Mouse (Mus musculus): ENCODE results near the gene Cyp2d11.
"Not testable (repeated sequence)": the region's sequence is repeated elsewhere in the genome, so short reads cannot be mapped to it uniquely, and the experiment has no call there.

The Cyp2d11 gene

DNA sequence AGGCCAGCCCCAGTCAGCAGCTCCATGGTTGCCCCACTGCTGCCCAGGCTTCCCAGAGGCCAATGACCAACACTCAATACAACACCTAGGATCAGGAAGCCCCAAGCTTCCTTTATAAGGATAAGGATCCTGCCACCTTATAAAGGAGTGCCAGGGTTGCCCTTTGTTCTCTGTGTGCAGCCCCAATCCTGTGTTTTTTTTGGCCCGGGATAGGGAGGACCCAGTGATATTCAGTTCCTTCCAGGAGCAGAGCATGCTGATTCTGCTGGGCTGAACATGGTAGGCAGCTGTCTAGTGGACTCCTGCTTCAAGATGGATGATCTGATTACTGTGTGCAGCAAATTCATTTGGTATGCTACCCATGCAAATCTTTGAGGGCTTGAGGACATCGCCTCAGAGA lies at the start of gene Cyp2d11:
Gene Cyp2d11, minus strand, starts transcription at position 101 of the 400 bp plus-strand sequence.
- not testable (repeated sequence) for DNase-seq (ENCODE audit: low spot score in 2 of 2)

GRCm38 (mm10) chr15:82437975-82438617 lies 44.3 kb upstream of the Cyp2d11 start:
- DNase-seq (ENCODE audit: low spot score in 2 of 2) = no peak

- DNase-seq (ENCODE audit: low spot score in 2 of 2) = no peak
Measured at GRCm38 (mm10) chr15:82435606-82436005, 41.8 kb upstream of the Cyp2d11 start.

- DNase-seq (ENCODE audit: low spot score in 2 of 2) = no peak
Measured at GRCm38 (mm10) chr15:82435011-82435410, 41.2 kb upstream of the Cyp2d11 start.

GRCm38 (mm10) chr15:82434541-82434940 lies 40.7 kb upstream of the Cyp2d11 start:
- no peak for DNase-seq (ENCODE audit: low spot score in 2 of 2)

GRCm38 (mm10) chr15:82433621-82434020 lies 39.8 kb upstream of the Cyp2d11 start:
- no peak for DNase-seq (ENCODE audit: low spot score in 2 of 2)

- no peak for DNase-seq (ENCODE audit: low spot score in 2 of 2)
Measured at GRCm38 (mm10) chr15:82433137-82433536, 39.3 kb upstream of the Cyp2d11 start, which contains the start of gene Cyp2d9. TSS of gene Cyp2d9 (plus strand) at chr15:82433437.

DNA sequence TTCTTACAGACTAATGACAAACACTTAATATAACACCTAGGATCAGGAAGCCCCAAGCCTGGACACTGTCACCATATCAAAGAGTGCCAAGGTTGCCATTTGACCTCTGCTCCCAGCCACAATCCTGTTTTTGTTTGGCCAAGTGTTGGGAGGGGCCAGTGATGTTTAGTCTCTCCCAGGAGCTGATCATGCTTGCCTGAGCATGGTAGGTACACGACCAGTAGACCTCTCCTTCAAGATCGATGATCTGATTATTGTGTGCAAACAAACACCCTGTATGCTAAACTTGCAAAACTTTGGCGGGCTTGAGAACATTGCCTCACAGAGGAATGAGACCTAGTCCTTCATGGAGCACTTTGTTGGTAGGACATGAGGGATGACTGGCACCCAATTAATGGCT lies 29.6 kb upstream of the Cyp2d11 start:
- no peak for DNase-seq (ENCODE audit: low spot score in 2 of 2)

GRCm38 (mm10) chr15:82422935-82423334 lies 29.1 kb upstream of the Cyp2d11 start:
- no peak for DNase-seq (ENCODE audit: low spot score in 2 of 2)

- DNase-seq (ENCODE audit: low spot score in 2 of 2) = no peak
Measured at GRCm38 (mm10) chr15:82418616-82419015, 24.8 kb upstream of the Cyp2d11 start.

- DNase-seq (ENCODE audit: low spot score in 2 of 2) = peak; percentile 72 to 79
Measured at GRCm38 (mm10) chr15:82416797-82417789, 23.3 kb upstream of the Cyp2d11 start.

- no peak for DNase-seq (ENCODE audit: low spot score in 2 of 2)
Measured at GRCm38 (mm10) chr15:82407536-82407935, 13.7 kb upstream of the Cyp2d11 start.

DNA sequence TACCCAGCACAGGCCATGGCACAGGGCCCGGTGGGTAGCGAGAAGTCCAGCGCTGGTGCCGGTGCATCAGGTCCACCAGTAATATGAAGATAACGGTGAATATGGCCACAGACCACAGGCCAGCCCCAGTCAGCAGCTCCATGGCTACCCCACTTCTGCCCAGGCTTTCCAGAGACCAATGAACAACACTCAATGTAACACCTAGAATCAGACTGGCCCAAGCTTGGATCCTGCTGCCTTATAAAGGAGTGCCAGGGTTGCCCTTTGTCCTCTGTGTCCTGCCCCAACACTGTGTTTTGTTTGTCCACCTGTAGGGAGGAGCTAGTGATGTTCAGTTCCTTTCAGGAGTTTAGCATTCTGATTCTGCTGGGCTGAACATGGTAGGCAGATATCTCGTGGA lies 13.2 kb upstream of the Cyp2d11 start, which contains the start of gene Cyp2d10:
Gene Cyp2d10, minus strand, starts transcription at position 215 of the 400 bp plus-strand sequence.
- no peak for DNase-seq (ENCODE audit: low spot score in 2 of 2)

DNA sequence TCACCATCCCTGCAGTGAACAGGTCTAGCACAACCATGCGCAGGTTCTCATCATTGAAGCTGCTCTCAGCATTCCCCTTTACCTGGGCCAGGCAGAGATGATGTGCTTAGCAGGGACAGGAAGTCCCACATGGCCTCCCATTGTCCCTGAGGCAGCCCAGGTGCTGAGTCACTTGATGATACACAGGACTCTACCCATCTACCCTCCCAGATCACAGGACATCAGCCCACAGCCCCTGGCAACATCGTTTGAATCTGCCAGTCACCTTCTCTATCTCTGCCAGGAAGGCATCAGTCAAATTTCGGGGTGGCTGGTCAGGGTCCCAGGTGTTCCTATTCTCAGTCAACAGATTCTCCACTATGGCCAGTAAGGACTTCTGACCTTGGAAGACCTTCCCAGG lies 10.3 kb upstream of the Cyp2d11 start:
- no peak for DNase-seq (ENCODE audit: low spot score in 2 of 2)

- DNase-seq (ENCODE audit: low spot score in 2 of 2) = no peak
Measured at GRCm38 (mm10) chr15:82403606-82404005, 9.8 kb upstream of the Cyp2d11 start.

DNA sequence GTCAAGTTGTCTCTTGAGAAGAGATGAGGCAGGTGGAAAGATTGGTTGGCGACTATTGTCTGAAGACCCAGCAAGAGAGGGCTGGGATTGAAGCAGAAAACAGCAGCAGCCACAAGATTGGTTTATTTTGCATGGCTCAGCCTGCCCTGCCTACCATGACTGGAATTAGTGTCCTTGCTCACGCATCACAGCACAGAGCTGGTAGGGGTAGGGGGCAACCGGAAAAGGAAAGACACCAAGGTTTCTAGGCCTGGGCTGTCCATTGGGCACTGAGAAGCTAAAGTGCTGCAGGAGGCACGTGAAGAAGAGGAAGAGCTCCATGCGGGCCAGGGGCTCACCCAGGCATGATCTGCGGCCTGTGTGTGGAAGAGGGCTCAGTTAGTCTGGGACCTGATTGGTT lies 8.9 kb upstream of the Cyp2d11 start:
- DNase-seq (ENCODE audit: low spot score in 2 of 2) = no peak

- DNase-seq (ENCODE audit: low spot score in 2 of 2) = no peak
Measured at GRCm38 (mm10) chr15:82402106-82402505, 8.3 kb upstream of the Cyp2d11 start.

DNA sequence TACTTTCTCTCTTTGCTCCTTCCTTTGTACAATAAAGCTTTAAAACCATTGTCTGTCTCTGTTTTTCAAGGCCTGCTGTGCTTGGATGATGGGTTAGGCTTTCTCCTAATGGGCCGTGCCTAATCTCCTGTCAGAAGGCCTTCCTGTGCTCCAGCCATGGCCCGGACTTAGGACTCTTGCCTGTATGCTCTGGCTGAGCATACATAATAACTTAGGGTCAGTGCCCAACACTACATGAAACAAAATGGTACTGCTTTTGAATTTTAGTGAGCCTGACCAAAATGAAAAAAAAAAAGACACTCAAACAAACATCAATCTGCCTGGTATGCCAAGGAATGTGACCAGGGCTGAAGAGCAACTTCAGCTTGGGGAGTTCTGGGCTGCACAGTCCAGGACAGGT lies 7.7 kb upstream of the Cyp2d11 start:
- DNase-seq (ENCODE audit: low spot score in 2 of 2) = no peak

DNA sequence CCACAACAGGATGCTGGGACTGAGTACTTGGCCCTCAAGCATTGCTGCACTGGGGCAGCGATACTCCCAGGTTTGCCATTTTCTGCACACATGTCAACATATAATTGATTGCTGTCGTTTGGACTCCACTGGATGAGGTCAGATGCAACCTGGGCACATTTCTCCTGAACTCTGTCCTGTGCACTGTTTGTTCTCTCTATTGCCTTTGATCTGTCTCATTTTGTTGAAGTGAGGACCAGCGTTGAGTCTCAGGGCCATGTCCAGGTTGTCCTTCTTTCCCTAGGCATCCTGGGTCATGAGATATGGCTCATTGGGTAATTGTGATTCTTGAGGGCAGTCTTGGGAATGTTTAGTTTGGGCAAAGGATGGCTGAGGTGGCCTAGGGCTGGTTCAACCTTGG lies 2.1 kb upstream of the Cyp2d11 start:
- not testable (repeated sequence) for DNase-seq (ENCODE audit: low spot score in 2 of 2)

GRCm38 (mm10) chr15:82389916-82390315 lies 3.9 kb downstream of the Cyp2d11 start:
- not testable (repeated sequence) for DNase-seq (ENCODE audit: low spot score in 2 of 2)

- no peak for DNase-seq (ENCODE audit: low spot score in 2 of 2)
Measured at GRCm38 (mm10) chr15:82385729-82386128, 8.1 kb downstream of the Cyp2d11 start.

DNA sequence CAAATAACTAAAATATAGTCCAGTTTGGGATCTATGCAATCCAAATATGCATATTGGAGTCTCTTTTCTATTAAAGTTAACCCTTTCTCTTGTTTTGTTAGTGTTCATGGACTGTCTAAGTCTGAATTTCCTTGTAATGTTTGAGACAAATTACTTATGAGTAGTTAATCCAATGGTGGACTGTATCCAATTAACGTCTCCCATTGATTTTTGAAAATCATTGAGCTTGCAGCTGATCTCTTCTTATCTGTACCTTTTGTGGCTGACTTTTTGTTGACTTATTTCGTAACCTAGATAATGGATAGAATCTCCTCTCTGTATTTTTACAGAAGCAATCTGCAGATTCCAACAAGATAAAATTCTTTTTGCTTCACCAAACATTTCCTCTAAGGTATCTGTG lies 11.4 kb downstream of the Cyp2d11 start:
- no peak for DNase-seq (ENCODE audit: low spot score in 2 of 2)

DNA sequence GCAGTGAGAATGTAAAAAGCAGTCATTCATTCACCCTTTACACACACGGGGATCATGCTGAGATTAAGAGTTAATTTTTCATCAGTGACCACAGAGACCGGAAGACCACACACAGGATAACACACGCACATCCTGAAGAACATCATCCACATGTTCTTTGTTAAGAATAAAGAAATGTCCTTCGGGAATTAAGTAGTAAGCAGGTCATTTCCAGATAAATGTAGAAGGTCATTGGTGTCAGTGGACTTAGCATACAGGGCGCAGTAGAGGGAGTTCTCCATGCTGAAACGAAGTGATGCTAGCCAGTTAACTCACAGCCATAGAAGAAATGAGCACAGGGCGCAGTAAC lies 13.1 kb downstream of the Cyp2d11 start:
- DNase-seq (ENCODE audit: low spot score in 2 of 2) = no peak

Measured in right cerebral cortex, postnatal 36 days (tissue).